Mouse (Mus musculus): ENCODE measurements around the gene Zc3h4.

The Zc3h4 gene

GRCm38 (mm10) chr7:16441241-16441640 is 40.5 kb downstream of the Zc3h4 start:
- DNase-seq, result no peak

- DNase-seq, result no peak
These were observed 50.9 kb downstream of the Zc3h4 start for GRCm38 (mm10) chr7:16451656-16452055.

DNA sequence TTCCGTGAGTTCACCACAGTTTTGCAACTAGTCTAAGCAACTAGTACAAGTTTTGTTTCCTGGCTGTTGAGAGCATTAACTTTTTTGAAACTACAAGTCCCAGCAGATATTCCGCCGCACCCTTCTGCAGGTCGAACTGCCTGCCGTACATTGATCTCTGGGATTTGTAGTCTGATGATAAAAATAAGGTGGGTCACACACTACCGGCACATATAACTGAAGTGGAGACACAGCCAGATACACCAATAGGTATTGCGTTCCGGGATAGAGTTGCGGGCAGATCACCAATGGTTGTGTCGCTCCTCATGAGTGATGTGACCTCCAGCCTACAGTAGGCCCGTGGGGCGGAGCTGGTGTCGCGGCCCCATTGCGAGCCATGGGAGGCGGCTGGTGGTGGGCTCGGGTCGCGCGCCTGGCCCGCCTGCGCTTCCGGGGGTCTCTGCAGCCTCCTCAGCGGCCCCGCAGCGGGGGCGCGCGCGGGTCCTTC is 51.9 kb downstream of the Zc3h4 start, which contains the start of gene Tmem160:
Gene Tmem160, plus strand, starts transcription at position 193 of the 487 bp plus-strand sequence.
- DNase-seq, result peak; percentile 97

DNA sequence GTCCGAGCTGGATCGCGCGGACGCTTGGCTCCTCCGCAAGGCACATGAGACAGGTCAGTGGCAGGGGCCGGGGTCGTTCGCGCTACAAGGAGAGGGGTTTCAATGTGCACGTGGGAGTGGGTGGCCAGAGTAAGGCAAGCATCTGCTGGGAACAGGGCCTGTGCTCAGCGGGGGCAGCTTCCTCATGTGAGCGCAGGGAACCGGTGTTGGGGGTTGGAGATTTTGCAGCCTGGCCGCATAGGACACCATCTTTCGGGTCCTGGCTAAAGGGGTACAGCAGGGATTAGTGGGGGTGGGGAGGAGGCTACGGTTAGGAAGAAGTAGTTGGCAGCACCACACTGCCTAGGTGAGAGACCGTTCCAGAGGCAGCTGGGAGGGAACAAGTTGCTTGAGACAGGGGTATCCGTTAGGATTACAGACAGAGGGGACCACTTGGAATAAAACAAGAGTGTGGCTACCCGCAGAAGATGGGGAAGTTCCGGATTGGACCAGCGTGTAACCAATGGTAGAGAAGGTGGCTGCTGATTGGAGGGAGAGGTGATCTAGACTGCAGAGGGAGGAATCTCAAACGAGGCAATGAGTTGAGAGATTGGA is 52.5 kb downstream of the Zc3h4 start:
- DNase-seq, result peak; percentile 47

- no peak for DNase-seq
These were observed 54.3 kb downstream of the Zc3h4 start for GRCm38 (mm10) chr7:16455016-16455415.

GRCm38 (mm10) chr7:16456289-16456688 is 55.6 kb downstream of the Zc3h4 start:
- no peak for DNase-seq

GRCm38 (mm10) chr7:16460566-16460965 is 59.9 kb downstream of the Zc3h4 start:
- DNase-seq, result no peak

- DNase-seq, result no peak
These were observed 60.4 kb downstream of the Zc3h4 start for GRCm38 (mm10) chr7:16461151-16461550.

GRCm38 (mm10) chr7:16461705-16462104 is 61.0 kb downstream of the Zc3h4 start:
- DNase-seq, result no peak

GRCm38 (mm10) chr7:16463214-16463613 is 62.5 kb downstream of the Zc3h4 start:
- DNase-seq, result peak; percentile 81

- DNase-seq, result peak; percentile 74
These were observed 64.5 kb downstream of the Zc3h4 start for GRCm38 (mm10) chr7:16465160-16465559.

- DNase-seq, result no peak
These were observed 64.9 kb downstream of the Zc3h4 start for GRCm38 (mm10) chr7:16465568-16465967.

- peak; percentile 22 for DNase-seq
These were observed 65.9 kb downstream of the Zc3h4 start for GRCm38 (mm10) chr7:16466565-16466964.

DNA sequence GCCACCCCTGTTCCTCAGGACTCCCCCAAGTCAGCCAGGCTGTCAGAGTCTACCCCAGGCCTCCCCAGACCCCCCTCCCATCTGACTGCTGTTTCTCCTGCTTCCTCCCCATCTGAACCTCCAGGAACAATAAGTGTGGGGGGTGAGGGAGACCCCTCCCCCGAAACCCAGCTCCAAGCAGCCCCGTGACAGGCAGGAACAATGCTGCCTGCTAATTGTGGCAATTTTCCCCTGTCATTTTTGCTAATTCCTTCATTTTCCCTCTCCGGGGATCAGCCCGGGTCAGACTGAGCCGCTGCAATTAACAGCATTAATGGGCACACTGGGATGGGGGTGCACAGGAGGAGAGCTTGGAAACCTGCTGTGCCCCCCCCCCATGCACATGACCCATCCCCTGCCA is 67.4 kb downstream of the Zc3h4 start:
- DNase-seq, result no peak

- no peak for DNase-seq
These were observed 70.8 kb downstream of the Zc3h4 start for GRCm38 (mm10) chr7:16471549-16471948.

DNA sequence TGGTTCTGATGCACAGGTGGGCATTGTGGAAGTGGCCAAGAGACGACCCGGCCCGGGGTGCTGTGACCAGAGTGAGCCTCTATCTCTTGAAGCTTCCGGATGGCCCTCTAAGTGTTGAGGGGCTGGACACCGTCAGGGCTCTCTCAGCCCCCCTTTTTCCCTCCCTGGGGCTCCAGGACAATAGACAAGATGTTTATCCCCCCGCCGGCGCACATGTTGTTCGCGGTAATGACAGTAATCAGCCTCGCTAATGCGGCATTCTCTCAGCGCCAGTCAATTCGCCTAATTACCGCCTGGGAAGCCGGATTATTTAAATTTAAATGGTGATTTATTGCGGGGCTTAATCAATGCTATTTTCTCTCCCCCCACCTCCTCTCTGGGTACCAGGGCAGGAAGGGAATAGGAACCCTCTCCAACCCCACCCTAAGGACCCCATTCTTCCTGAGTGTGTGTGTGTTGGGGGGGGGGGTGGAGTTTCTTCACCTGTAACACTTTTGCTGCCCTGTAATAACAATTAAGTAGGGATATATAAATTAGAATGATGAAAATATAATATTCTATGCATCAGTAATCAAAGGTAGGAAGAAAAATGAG is 71.5 kb downstream of the Zc3h4 start:
- no peak for DNase-seq

- DNase-seq, result no peak
These were observed 73.1 kb downstream of the Zc3h4 start for GRCm38 (mm10) chr7:16473847-16474246.

- DNase-seq, result no peak
These were observed 73.7 kb downstream of the Zc3h4 start for GRCm38 (mm10) chr7:16474445-16474844.

GRCm38 (mm10) chr7:16475321-16475720 is 74.6 kb downstream of the Zc3h4 start:
- DNase-seq, result no peak

DNA sequence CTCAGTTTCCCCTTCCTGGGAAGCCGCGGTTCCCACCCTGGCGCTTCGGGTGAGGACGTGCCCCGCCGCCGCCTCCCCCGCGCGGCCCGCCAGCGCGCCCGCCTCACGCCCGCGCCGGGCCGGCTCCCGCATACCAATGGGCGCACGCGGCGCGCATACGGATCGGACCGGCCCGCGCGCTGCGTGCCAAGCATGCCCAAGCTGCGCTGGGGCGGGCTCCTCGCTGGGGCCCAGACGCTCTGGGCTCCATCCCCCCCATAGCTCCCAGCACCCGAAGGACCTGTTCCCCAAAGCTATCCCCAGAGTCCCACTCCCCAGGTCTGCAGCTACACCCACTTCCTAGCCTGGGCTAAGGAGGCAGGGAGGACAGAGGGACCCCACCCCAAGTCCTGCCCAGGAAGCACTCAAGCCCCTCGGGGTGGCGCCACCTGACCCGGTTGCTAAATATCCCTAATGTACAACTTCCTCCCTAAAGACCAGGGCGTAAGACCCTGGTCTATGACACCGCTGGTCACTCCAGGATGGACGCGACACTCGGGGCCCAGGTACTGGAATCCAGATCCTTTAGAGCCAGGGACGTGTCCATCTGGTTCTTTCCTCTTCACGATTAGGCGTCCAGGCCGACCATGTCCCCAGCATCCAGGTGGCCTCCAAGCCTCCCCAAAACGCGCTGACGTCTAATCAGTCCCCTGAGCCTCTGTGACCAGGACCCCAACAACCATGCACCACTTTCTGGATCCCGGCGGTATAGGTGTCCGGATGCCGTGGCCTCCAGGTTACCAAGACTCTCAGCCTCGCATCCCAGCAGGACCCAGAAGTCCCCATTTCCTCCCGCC is 75.3 kb downstream of the Zc3h4 start:
- DNase-seq, result no peak

- DNase-seq, result no peak
These were observed 75.9 kb downstream of the Zc3h4 start for GRCm38 (mm10) chr7:16476600-16476989.

DNA sequence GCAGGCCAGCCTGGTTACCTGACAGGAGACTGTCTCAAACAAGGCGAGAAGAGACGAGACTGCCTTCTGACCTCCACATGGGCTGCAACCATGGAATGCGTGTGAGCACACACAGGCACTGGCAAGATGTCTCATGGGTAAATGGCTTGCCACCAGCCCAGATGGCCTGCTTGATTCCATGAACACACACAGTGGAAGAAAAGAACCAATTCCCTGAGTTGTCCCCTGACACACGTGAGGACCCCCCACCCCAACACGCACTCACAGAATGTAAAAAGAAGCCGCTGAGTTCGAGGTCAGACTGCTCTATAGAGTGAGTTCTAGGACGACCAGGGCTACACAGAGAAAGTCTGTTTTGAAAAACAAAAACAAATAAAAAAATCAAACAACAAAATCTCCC is 76.9 kb downstream of the Zc3h4 start, which contains the start of gene Npas1:
Gene Npas1, minus strand, starts transcription at position 101 of the 400 bp plus-strand sequence.
- DNase-seq, result no peak
